Mouse (Mus musculus) olfactory bulb, adult 2 months (tissue): Measurements from ENCODE around the gene Cgnl1.

Source experiments
- CTCF ChIP-seq: fragments of 200-500 bp; IDR thresholded peaks from 2 replicates; pipeline ENCODE4 v1.5.1; 2012; ENCODE audit warnings: low read depth, mild to moderate bottlenecking, low read length, moderate library complexity; ENCODE audit not compliant: insufficient read depth
- POLR2A ChIP-seq: fragments of 200-500 bp; IDR thresholded peaks from 2 replicates; pipeline ENCODE4 v1.6.1; 2012; ENCODE audit warnings: mild to moderate bottlenecking, low read depth, low read length, moderate library complexity; ENCODE audit not compliant: insufficient read depth

DNA sequence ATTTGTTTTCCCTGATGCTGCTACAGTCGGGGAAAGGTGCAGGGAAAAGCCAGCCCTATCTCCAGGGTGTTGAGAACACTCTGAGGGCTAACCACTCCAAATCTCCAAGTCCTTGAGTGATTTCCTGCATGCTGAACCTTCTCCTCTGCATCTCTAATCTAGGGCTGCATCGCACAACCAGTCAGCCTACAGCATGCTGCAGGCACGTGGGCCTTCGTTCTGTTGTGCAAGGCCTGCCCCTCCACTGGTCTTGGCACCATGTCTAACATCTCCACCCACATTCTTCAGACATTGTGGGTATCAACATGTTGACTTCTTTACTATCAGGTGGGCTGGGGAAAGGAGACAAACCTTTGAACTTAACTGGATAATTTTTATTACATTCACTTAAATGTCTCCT, 44.2 kb downstream of the Cgnl1 start:
- TF ChIP-seq CTCF, result no peak
- TF ChIP-seq POLR2A, result no peak
